ENCODE assay signal across 8 mouse cellular contexts in genomic region chr3:87562370-87562769, GRCm38 (mm10). TPM values are rescaled to one million over a fixed set of nuclear protein-coding genes. Genes with fewer than 3 reads are reported as not detected.
DNase-seq lines count a peak whose midpoint lies in the region; ATAC-seq and TF ChIP-seq lines count a peak whose summit lies in the region.

No protein-coding gene starts in this region.

- peak; percentile 96 for TF ChIP-seq CTCF in lung, embryonic 14.5 days (IDR thresholded peaks at IDR 0.05; ENCODE audit: low read depth)

- H3K27ac ChIP-seq in lung, embryonic 14.5 days (ENCODE audit: low read depth) = no peak overlapping the region

- no peak overlapping the region for H3K4me3 ChIP-seq in lung, embryonic 14.5 days (ENCODE audit: low read depth, low read length)

- H3K4me1 ChIP-seq in lung, embryonic 14.5 days (ENCODE audit: insufficient read depth) = 0 out of 2 replicates have a peak, but pooled peaks cover 6% of the 10 kb centered on the region

- no peaks in the 10 kb centered on the region for H3K36me3 ChIP-seq in lung, embryonic 14.5 days (ENCODE audit: insufficient read depth)

- ATAC-seq in lung, embryonic 14.5 days (ENCODE audit: insufficient read depth) = peak; percentile 24; the same call in 1 of the 2 replicates

- no peak overlapping the region for H3K9ac ChIP-seq in lung, embryonic 14.5 days

- under 1% methylated on average over 6 of the region's 6 CpGs for WGBS in large intestine, adult 2 months
- 1% methylated on average over 6 of the region's 6 CpGs for WGBS in lung, embryonic 14.5 days

- no peaks in the 10 kb centered on the region for H3K27me3 ChIP-seq in lung, embryonic 14.5 days (ENCODE audit: insufficient read depth, low read length)

- no peak overlapping the region for H3K4me2 ChIP-seq in lung, embryonic 14.5 days

- DNase-seq in CD4-positive, CD25-positive, alpha-beta regulatory T cell, adult 2 months (ENCODE audit: low read depth, low spot score) = peak; percentile 91
- DNase-seq in T-cell, adult 2 months (ENCODE audit: low spot score) = peak; percentile 73
- DNase-seq in cerebellum, postnatal 14 days = peak; percentile 94 to 95
- DNase-seq in gastrocnemius, postnatal 4 days (ENCODE audit: low spot score in 2 of 2) = peak; percentile 57 to 70
- DNase-seq in large intestine, adult 2 months (ENCODE audit: low read depth, low spot score) = peak; percentile 69
- DNase-seq in lung, embryonic 14.5 days = peak; percentile 96
- peak; percentile 85 for DNase-seq in right cerebral cortex, postnatal 25 days
- DNase-seq in urinary bladder, postnatal 4 days (ENCODE audit: low spot score in 2 of 2) = peak; percentile 64 to 83

- no peaks in the 10 kb centered on the region for H3K9me3 ChIP-seq in lung, embryonic 14.5 days (ENCODE audit: low read depth, low read length)

RNA-seq across cellular contexts. Expression of gene Etv3, which starts 37.2 kb away (rescaled TPM):
- 10 to 100 TPM; 14.3 to 15.3 TPM for total RNA-seq in gastrocnemius, postnatal 4 days (2021)
- 13.1 and 25.2 TPM in 2 replicates for polyA plus RNA-seq in large intestine, adult 2 months (2012; rRNA removed)
- 10.8 and 12.8 TPM in 2 replicates for polyA plus RNA-seq in lung, embryonic 14.5 days (2014; fragmentation: Nextera tagmentation; extraction: Ambion mirVana)

RNA-seq across cellular contexts. Expression of gene Arhgef11, which starts 55.0 kb away (rescaled TPM):
- total RNA-seq in gastrocnemius, postnatal 4 days (2021) = 10 to 100 TPM; 22.6 to 24.3 TPM
- 23.9 and 34.2 TPM in 2 replicates for polyA plus RNA-seq in large intestine, adult 2 months (2012; rRNA removed)
- polyA plus RNA-seq in lung, embryonic 14.5 days (2014; fragmentation: Nextera tagmentation; extraction: Ambion mirVana) = 17.1 and 18.8 TPM in 2 replicates
